Mouse (Mus musculus) kidney, embryonic 16.5 days (tissue): ENCODE measurements at regions not wholly inside any gene's neighbourhood (a gene's known extent, or its start where the extent isn't known, plus 50 kb on each side); places are given as distances from the start of the nearest gene placed in this dataset.

Experiments used
- ATAC-seq: fragments of 200-750 bp; cut with Nextera tagmentation; 2 replicates; pipeline ENCODE4 v1.8.0; 2017; ENCODE audit warnings: moderate TSS enrichment; ENCODE audit not compliant: low FRiP score, low TSS enrichment
- H3K27ac ChIP-seq: fragments of 300-500 bp; sonication (generic); 2 replicates; pipeline ENCODE4 v1.5.1; 2014; ENCODE audit warnings: low read length
- H3K27me3 ChIP-seq: fragments of 300-500 bp; sonication (generic); 2 replicates; pipeline ENCODE4 v1.6.1; 2014; ENCODE audit warnings: low read length, control low read depth, mixed read lengths; ENCODE audit not compliant: insufficient read depth
- H3K36me3 ChIP-seq: fragments of 300-500 bp; sonication (generic); 2 replicates; pipeline ENCODE4 v1.6.1; 2014; ENCODE audit warnings: low read length, control low read depth, mixed read lengths; ENCODE audit not compliant: insufficient read depth
- H3K4me1 ChIP-seq: fragments of 300-500 bp; sonication (generic); 2 replicates; pipeline ENCODE4 v1.6.1; 2014; ENCODE audit warnings: low read length, control low read depth, mixed read lengths; ENCODE audit not compliant: insufficient read depth
- H3K4me2 ChIP-seq: fragments of 300-500 bp; sonication (generic); replicated peaks from 2 replicates; pipeline ENCODE4 v1.6.1; 2014; ENCODE audit warnings: low read depth, low read length
- H3K4me3 ChIP-seq: fragments of 300-500 bp; sonication (generic); 2 replicates; pipeline ENCODE4 v1.5.1; 2014; ENCODE audit warnings: mild to moderate bottlenecking, low read length
- H3K9ac ChIP-seq: fragments of 300-500 bp; sonication (generic); replicated peaks from 2 replicates; pipeline ENCODE4 v1.6.1; 2014; ENCODE audit warnings: low read length
- H3K9me3 ChIP-seq: fragments of 300-500 bp; sonication (generic); 2 replicates; pipeline ENCODE4 v1.6.1; 2016; ENCODE audit warnings: low read length, control low read depth
- WGBS: fragments of 180-500 bp; shearing (Covaris S2); extraction: QIAGEN DNeasy Blood & Tissue Kit; methylation state at CpG from one replicate; pipeline ENCODE4 v1.1.7; 2014; 5-methylcytosine and 5-hydroxymethylcytosine counted together

GRCm38 (mm10) chr2:75434521-75434920 lies 224.5 kb upstream of the Hnrnpa3 start:
- Histone ChIP-seq H3K4me1 (no peaks in the 10 kb centered on the region), H3K4me2 (no peak overlapping the region), H3K27ac (no peak overlapping the region), H3K9me3 (no peaks in the 10 kb centered on the region), H3K36me3 (no peaks in the 10 kb centered on the region), H3K27me3 (no peaks in the 10 kb centered on the region), H3K4me3 (no peak overlapping the region), H3K9ac (no peak overlapping the region)
- ATAC-seq: no peak
- WGBS: 78% methylated on average over 17 of the region's 17 CpGs

GRCm38 (mm10) chr2:75439522-75440230 lies 219.4 kb upstream of the Hnrnpa3 start:
- 51% methylated on average over 10 of the region's 10 CpGs for WGBS
- H3K4me3 ChIP-seq: no peak overlapping the region
- no peak for ATAC-seq
- H3K4me2 ChIP-seq: no peak overlapping the region
- H3K4me1 ChIP-seq: no peaks in the 10 kb centered on the region; the same call in 1 of the 2 replicates
- H3K36me3 ChIP-seq: no peaks in the 10 kb centered on the region
- H3K27me3 ChIP-seq: no peaks in the 10 kb centered on the region
- H3K9me3 ChIP-seq: no peaks in the 10 kb centered on the region
- H3K9ac ChIP-seq: no peak overlapping the region
- H3K27ac ChIP-seq: no peak overlapping the region

DNA sequence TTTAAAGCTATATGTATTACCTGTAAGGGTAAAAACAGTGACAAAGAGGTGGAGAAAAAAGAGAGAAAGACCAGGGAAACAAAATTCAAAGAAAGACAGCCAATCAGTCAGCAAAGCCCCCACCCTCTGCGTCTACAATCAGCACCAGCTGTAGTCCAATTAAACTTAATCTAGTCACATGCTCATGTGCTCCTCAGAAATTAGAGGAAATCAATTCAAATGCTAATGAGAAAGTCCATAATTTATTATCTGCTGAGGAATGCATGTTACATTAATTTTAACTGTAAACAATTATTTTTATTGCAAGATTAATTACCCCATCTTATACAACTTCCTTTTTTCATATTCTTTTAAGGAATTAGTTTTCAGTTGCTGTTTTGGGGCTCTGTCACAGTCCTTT lies 216.4 kb upstream of the Hnrnpa3 start:
- no peak for ATAC-seq
- Histone ChIP-seq H3K4me3 (no peak overlapping the region), H3K4me1 (no peaks in the 10 kb centered on the region; the same call in 1 of the 2 replicates), H3K9ac (no peak overlapping the region), H3K36me3 (no peaks in the 10 kb centered on the region), H3K9me3 (no peaks in the 10 kb centered on the region), H3K27ac (no peak overlapping the region), H3K27me3 (no peaks in the 10 kb centered on the region), H3K4me2 (no peak overlapping the region)
- WGBS: 63% methylated on average over 1 of the region's 1 CpGs

DNA sequence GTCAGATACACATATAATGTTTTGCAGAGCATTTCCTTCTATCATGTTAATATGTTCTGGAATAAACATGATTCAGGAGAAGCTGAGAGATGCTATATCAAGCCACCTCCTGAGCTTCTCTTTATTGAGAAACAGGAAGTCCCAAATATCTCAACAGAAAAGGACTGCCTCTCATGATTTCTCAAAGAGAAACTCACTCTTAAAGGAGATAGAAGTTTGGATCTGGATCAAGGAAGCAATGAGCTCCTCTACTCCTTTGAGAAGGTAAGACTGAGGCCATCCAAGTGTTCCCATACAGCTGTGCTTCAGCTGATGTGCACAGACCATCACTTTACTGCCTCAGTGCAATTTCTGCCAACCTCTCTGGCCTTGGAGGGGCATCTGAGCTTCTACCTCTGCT lies 213.9 kb upstream of the Hnrnpa3 start:
- ATAC-seq: no peak
- H3K27ac ChIP-seq: no peak overlapping the region
- no peaks in the 10 kb centered on the region for H3K9me3 ChIP-seq
- H3K4me2 ChIP-seq: no peak overlapping the region
- no peak overlapping the region for H3K4me3 ChIP-seq
- H3K9ac ChIP-seq: no peak overlapping the region
- H3K4me1 ChIP-seq: no peaks in the 10 kb centered on the region
- no peaks in the 10 kb centered on the region for H3K36me3 ChIP-seq
- no peaks in the 10 kb centered on the region for H3K27me3 ChIP-seq

GRCm38 (mm10) chr2:75446996-75447715 lies 211.9 kb upstream of the Hnrnpa3 start:
- Histone ChIP-seq H3K9me3 (no peaks in the 10 kb centered on the region), H3K36me3 (no peaks in the 10 kb centered on the region), H3K9ac (no peak overlapping the region), H3K4me3 (no peak overlapping the region), H3K27me3 (no peaks in the 10 kb centered on the region), H3K4me2 (no peak overlapping the region), H3K4me1 (no peaks in the 10 kb centered on the region), H3K27ac (no peak overlapping the region)
- WGBS: 83% methylated on average over 7 of the region's 7 CpGs
- ATAC-seq: no peak

DNA sequence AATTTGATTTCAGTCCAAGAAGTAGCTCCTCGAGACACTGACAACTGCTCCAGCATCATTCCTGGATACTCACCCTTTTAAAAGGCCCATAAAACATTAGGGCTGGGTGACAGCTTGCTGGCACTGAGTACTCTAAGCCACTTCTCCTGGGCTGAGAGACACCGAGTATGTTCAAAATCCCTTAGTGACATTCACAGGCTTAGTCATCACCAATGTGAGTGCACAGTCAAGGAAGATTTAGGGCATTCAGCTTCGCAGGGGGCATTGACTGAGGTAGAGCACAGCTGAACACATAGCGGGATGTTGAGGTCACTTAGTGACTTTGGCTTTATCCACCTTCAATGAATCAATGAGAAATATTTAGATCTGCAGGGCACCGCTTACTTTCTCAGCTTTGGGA lies 210.8 kb upstream of the Hnrnpa3 start:
- Histone ChIP-seq H3K4me3 (no peak overlapping the region), H3K4me1 (no peaks in the 10 kb centered on the region), H3K27me3 (no peaks in the 10 kb centered on the region), H3K9ac (no peak overlapping the region), H3K27ac (no peak overlapping the region), H3K4me2 (no peak overlapping the region), H3K36me3 (no peaks in the 10 kb centered on the region), H3K9me3 (no peaks in the 10 kb centered on the region)
- ATAC-seq: no peak
- WGBS: 57% methylated on average over 5 of the region's 5 CpGs

GRCm38 (mm10) chr2:75451846-75452267 lies 207.2 kb upstream of the Hnrnpa3 start:
- WGBS: 37% methylated on average over 8 of the region's 8 CpGs
- no peaks in the 10 kb centered on the region for H3K27me3 ChIP-seq
- no peak overlapping the region for H3K27ac ChIP-seq
- no peaks in the 10 kb centered on the region for H3K36me3 ChIP-seq
- ATAC-seq: no peak
- no peak overlapping the region for H3K9ac ChIP-seq
- no peaks in the 10 kb centered on the region for H3K4me1 ChIP-seq
- no peak overlapping the region for H3K4me3 ChIP-seq
- H3K9me3 ChIP-seq: no peaks in the 10 kb centered on the region
- H3K4me2 ChIP-seq: no peak overlapping the region

GRCm38 (mm10) chr2:75452274-75453148 lies 206.6 kb upstream of the Hnrnpa3 start:
- H3K4me2 ChIP-seq: no peak overlapping the region
- H3K9me3 ChIP-seq: no peaks in the 10 kb centered on the region
- no peak overlapping the region for H3K4me3 ChIP-seq
- H3K27me3 ChIP-seq: no peaks in the 10 kb centered on the region
- no peaks in the 10 kb centered on the region for H3K4me1 ChIP-seq
- H3K9ac ChIP-seq: no peak overlapping the region
- WGBS: 74% methylated on average over 7 of the region's 7 CpGs
- H3K36me3 ChIP-seq: no peaks in the 10 kb centered on the region
- ATAC-seq: no peak
- H3K27ac ChIP-seq: no peak overlapping the region

GRCm38 (mm10) chr2:75455481-75455880 lies 203.6 kb upstream of the Hnrnpa3 start:
- Histone ChIP-seq H3K9me3 (no peaks in the 10 kb centered on the region), H3K9ac (no peak overlapping the region), H3K4me2 (no peak overlapping the region), H3K4me3 (no peak overlapping the region), H3K4me1 (no peaks in the 10 kb centered on the region), H3K27ac (no peak overlapping the region), H3K27me3 (no peaks in the 10 kb centered on the region), H3K36me3 (no peaks in the 10 kb centered on the region)
- ATAC-seq: no peak
- 94% methylated on average over 9 of the region's 9 CpGs for WGBS
